Mouse (Mus musculus): ENCODE results near the gene Sorcs1.

Sorcs1 gene

GRCm38 (mm10) chr19:50220476-50220875 is 458.0 kb downstream of the Sorcs1 start:
- no peak for DNase-seq (ENCODE audit: low read depth, low spot score)

GRCm38 (mm10) chr19:50214466-50215228 is 463.8 kb downstream of the Sorcs1 start:
- DNase-seq (ENCODE audit: low read depth, low spot score), result no peak

- DNase-seq (ENCODE audit: low read depth, low spot score), result no peak
Measured at GRCm38 (mm10) chr19:50210456-50210855, 468.0 kb downstream of the Sorcs1 start.

- no peak for DNase-seq (ENCODE audit: low read depth, low spot score)
Measured at GRCm38 (mm10) chr19:50204341-50204740, 474.1 kb downstream of the Sorcs1 start.

- DNase-seq (ENCODE audit: low read depth, low spot score), result no peak
Measured at GRCm38 (mm10) chr19:50196592-50196991, 481.9 kb downstream of the Sorcs1 start.

- DNase-seq (ENCODE audit: low read depth, low spot score), result no peak
Measured at GRCm38 (mm10) chr19:50185769-50186715, 492.4 kb downstream of the Sorcs1 start.

- DNase-seq (ENCODE audit: low read depth, low spot score), result peak; percentile 42
Measured at GRCm38 (mm10) chr19:50184901-50185623, 493.4 kb downstream of the Sorcs1 start.

GRCm38 (mm10) chr19:50178851-50179250 is 499.6 kb downstream of the Sorcs1 start:
- no peak for DNase-seq (ENCODE audit: low read depth, low spot score)

- DNase-seq (ENCODE audit: low read depth, low spot score), result no peak
Measured at GRCm38 (mm10) chr19:50178151-50178550, 500.3 kb downstream of the Sorcs1 start.

GRCm38 (mm10) chr19:50171849-50172248 is 506.6 kb downstream of the Sorcs1 start:
- peak; percentile 11 for DNase-seq (ENCODE audit: low read depth, low spot score)

- no peak for DNase-seq (ENCODE audit: low read depth, low spot score)
Measured at GRCm38 (mm10) chr19:50151111-50151510, 527.3 kb downstream of the Sorcs1 start.

- DNase-seq (ENCODE audit: low read depth, low spot score), result no peak
Measured at GRCm38 (mm10) chr19:50145919-50146318, 532.5 kb downstream of the Sorcs1 start.

GRCm38 (mm10) chr19:50141853-50142252 is 536.6 kb downstream of the Sorcs1 start:
- peak; percentile 39 for DNase-seq (ENCODE audit: low read depth, low spot score)

- DNase-seq (ENCODE audit: low read depth, low spot score), result no peak
Measured at GRCm38 (mm10) chr19:50134656-50135055, 543.8 kb downstream of the Sorcs1 start.

GRCm38 (mm10) chr19:50105842-50106585 is 572.4 kb downstream of the Sorcs1 start:
- no peak for DNase-seq (ENCODE audit: low read depth, low spot score)

Data from telencephalon, adult 2 months (tissue).